Mouse (Mus musculus) spleen, adult 2 months (tissue): Measurements from ENCODE around the gene Cpvl. TPM values are rescaled to one million over a fixed set of nuclear protein-coding genes. Genes with fewer than 3 reads are reported as not detected.

Experiments used
- DNase-seq, 2 experiments: peaks; one replicate each; pipeline versions ENCODE4 v3.0.0 to v3.0.0-alpha.2; 2012 to 2021; ENCODE audit warnings: low spot score in 2 of 2, low read depth in 1 of 2
- H3K27ac ChIP-seq: fragments of 200-500 bp; 2 replicates; pipeline ENCODE4 v1.5.1; 2012; ENCODE audit warnings: low read length, inconsistent platforms; ENCODE audit not compliant: insufficient read depth
- H3K27me3 ChIP-seq: fragments of 200-500 bp; 2 replicates; pipeline ENCODE4 v1.6.1; 2012; ENCODE audit warnings: mild to moderate bottlenecking, moderate library complexity, low read length, inconsistent platforms; ENCODE audit not compliant: control insufficient read depth, insufficient read depth
- H3K36me3 ChIP-seq: fragments of 200-500 bp; 2 replicates; pipeline ENCODE4 v1.6.1; 2012; ENCODE audit warnings: mild to moderate bottlenecking, low read length, inconsistent platforms; ENCODE audit not compliant: control insufficient read depth, insufficient read depth
- H3K4me1 ChIP-seq: fragments of 200-500 bp; 2 replicates; pipeline ENCODE4 v1.6.1; 2011; ENCODE audit warnings: inconsistent platforms; ENCODE audit not compliant: control insufficient read depth, insufficient read depth, insufficient read length
- H3K4me3 ChIP-seq: fragments of 200-500 bp; 2 replicates; pipeline ENCODE4 v1.5.1; 2011; ENCODE audit warnings: mild to moderate bottlenecking, inconsistent platforms; ENCODE audit not compliant: insufficient read depth, insufficient read length; ENCODE audit errors: extremely low read depth
- CTCF ChIP-seq: fragments of 200-500 bp; IDR thresholded peaks from 2 replicates; pipeline ENCODE4 v1.5.1; 2011; ENCODE audit warnings: mild to moderate bottlenecking, inconsistent platforms; ENCODE audit not compliant: insufficient read depth, insufficient read length, insufficient replicate concordance; ENCODE audit errors: extremely low read depth
- POLR2A ChIP-seq: fragments of 200-500 bp; IDR thresholded peaks from 2 replicates; pipeline ENCODE4 v1.6.1; 2011; ENCODE audit warnings: low read depth, low read length, inconsistent platforms
- WGBS: fragments of 180-500 bp; shearing (Covaris S2); methylation state at CpG from one replicate; pipeline ENCODE4 v1.1.7; 2018; 5-methylcytosine and 5-hydroxymethylcytosine counted together
- polyA plus RNA-seq: library from polyadenylated mRNA; depleted of rRNA; stranded (reverse); fragments of >200 nt; gene quantifications from 2 replicates; pipeline ENCODE4 v1.2.3, GENCODE M21; 2012

Cpvl gene
- polyA plus RNA-seq, 1 experiment, result not detected

- no peak for DNase-seq
- TF ChIP-seq CTCF (no peak), POLR2A (no peak)
- Histone ChIP-seq H3K4me3 (no peak overlapping the region), H3K27me3 (no peaks in the 10 kb centered on the region), H3K4me1 (no peaks in the 10 kb centered on the region), H3K36me3 (no peaks in the 10 kb centered on the region), H3K27ac (no peak overlapping the region)
- WGBS, result 76% methylated on average over 14 of the region's 14 CpGs
Measured at GRCm38 (mm10) chr6:53986273-53986985, 8.0 kb upstream of the Cpvl start.

DNA sequence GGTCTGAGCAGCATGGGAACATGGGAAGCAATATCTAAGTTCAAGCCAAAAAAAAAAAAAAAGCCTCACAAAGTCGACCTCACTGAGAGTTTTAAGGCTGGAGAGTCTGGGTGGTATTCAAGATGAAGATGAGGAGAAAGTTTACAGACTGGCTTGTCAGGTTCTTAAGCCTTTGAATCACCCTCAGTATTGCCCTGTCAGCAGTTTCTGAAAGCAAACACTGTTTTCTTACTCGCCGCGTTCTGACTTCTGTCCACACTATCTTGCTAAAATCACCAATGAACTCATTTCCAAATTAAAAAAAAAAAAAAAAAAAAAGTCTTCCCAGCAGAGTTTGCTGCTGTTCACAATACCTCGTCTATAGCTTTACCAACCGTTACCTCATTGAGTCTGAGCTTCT lies 5.3 kb upstream of the Cpvl start:
- no peak for DNase-seq
- TF ChIP-seq POLR2A (no peak), CTCF (no peak)
- H3K27ac ChIP-seq, result no peak overlapping the region
- H3K4me1 ChIP-seq, result no peaks in the 10 kb centered on the region
- H3K4me3 ChIP-seq, result no peak overlapping the region
- WGBS, result 85% methylated on average over 6 of the region's 6 CpGs
- H3K27me3 ChIP-seq, result no peaks in the 10 kb centered on the region
- no peaks in the 10 kb centered on the region for H3K36me3 ChIP-seq

- 68% methylated on average over 4 of the region's 4 CpGs for WGBS
- H3K4me1 ChIP-seq, result no peaks in the 10 kb centered on the region
- no peak for DNase-seq
- no peak overlapping the region for H3K4me3 ChIP-seq
- H3K27me3 ChIP-seq, result no peaks in the 10 kb centered on the region
- H3K36me3 ChIP-seq, result no peaks in the 10 kb centered on the region
- TF ChIP-seq CTCF (no peak), POLR2A (no peak)
- no peak overlapping the region for H3K27ac ChIP-seq
Measured at GRCm38 (mm10) chr6:53982612-53983011, 4.1 kb upstream of the Cpvl start.

DNA sequence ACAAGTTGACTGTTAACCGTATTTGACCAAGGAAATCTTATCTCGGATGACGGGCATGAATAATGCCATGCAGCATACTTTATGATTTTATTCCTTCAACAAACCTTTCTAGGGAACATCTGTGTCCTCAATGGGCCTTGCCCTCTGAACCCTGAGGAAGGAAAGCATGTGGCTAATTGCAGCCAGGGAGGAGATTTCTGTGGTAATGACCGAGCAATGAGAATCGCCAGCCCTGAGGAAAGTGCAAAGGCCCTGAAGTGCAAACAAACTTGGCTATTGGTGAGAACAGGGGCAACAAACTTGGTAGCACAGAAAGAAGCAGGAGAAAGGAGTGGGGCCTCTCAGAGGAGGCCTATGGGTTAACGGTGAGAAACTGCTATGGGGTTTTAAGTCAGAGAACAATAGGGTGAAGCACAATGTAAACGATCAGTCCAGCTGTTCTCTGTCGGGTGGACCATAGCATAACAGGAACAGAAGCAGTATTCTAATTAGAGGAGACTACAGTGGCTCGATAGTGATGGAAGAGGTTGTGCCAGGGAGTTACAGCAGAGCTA lies 3.7 kb upstream of the Cpvl start:
- WGBS, result 77% methylated on average over 9 of the region's 9 CpGs
- H3K27ac ChIP-seq, result no peak overlapping the region
- no peak for DNase-seq
- H3K4me1 ChIP-seq, result no peaks in the 10 kb centered on the region
- H3K27me3 ChIP-seq, result no peaks in the 10 kb centered on the region
- H3K4me3 ChIP-seq, result no peak overlapping the region
- H3K36me3 ChIP-seq, result no peaks in the 10 kb centered on the region
- TF ChIP-seq CTCF, result no peak
- no peak for TF ChIP-seq POLR2A

DNA sequence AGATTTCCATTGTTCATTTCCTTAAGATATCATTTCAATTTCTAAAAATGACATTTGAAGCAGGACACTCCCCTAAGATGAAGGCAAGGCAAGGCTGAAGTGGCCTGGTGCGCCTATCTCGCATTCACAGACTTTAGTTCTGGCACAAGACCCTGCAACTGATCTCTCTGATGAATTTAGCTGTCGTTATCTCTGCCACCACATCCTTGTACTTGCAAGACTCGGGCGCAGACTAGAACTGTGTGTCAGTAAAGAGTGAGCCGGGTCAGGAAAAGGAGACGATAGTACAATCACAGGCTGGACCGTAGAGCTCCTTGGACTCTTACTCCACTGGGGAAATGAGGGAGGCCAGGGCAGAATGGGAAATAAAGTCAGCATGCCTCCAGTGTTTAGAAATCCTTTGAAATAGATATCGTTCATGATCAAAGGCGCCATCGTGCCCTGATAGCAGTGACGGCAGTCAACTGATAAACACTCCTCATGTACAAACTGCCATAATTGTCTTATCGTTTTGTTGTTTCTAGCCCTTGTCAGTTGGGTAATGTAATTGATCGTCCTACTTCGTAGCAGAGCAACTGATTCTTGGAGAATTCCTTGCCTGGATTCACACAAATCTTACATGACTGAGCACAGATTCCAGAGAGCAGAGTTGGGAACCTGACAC lies 2.5 kb upstream of the Cpvl start:
- WGBS, result 89% methylated on average over 15 of the region's 15 CpGs

GRCm38 (mm10) chr6:53974040-53974439 lies 4.4 kb downstream of the Cpvl start:
- no peaks in the 10 kb centered on the region for H3K27me3 ChIP-seq
- H3K27ac ChIP-seq, result no peak overlapping the region
- no peaks in the 10 kb centered on the region for H3K36me3 ChIP-seq
- TF ChIP-seq CTCF, result no peak
- TF ChIP-seq POLR2A, result no peak
- H3K4me1 ChIP-seq, result no peaks in the 10 kb centered on the region
- 81% methylated on average over 1 of the region's 1 CpGs for WGBS
- DNase-seq, result no peak
- H3K4me3 ChIP-seq, result no peak overlapping the region

More for the DNA sequence above, 2.5 kb upstream of the Cpvl start:
- no peak overlapping the region for H3K27ac ChIP-seq
- no peaks in the 10 kb centered on the region for H3K36me3 ChIP-seq
- no peak overlapping the region for H3K4me3 ChIP-seq
- H3K27me3 ChIP-seq, result no peaks in the 10 kb centered on the region
- H3K4me1 ChIP-seq, result no peaks in the 10 kb centered on the region
- DNase-seq, result no peak
- TF ChIP-seq POLR2A, result no peak
- TF ChIP-seq CTCF, result no peak

- no peak for DNase-seq
- no peaks in the 10 kb centered on the region for H3K27me3 ChIP-seq
- TF ChIP-seq CTCF (no peak), POLR2A (no peak)
- no peaks in the 10 kb centered on the region for H3K36me3 ChIP-seq
- no peak overlapping the region for H3K27ac ChIP-seq
- 76% methylated on average over 5 of the region's 5 CpGs for WGBS
- no peaks in the 10 kb centered on the region for H3K4me1 ChIP-seq
- H3K4me3 ChIP-seq, result no peak overlapping the region
Measured at GRCm38 (mm10) chr6:53973468-53973867, 5.0 kb downstream of the Cpvl start.
